Comparison of ENCODE assay signal across 12 mouse cellular contexts in the genomic region with DNA sequence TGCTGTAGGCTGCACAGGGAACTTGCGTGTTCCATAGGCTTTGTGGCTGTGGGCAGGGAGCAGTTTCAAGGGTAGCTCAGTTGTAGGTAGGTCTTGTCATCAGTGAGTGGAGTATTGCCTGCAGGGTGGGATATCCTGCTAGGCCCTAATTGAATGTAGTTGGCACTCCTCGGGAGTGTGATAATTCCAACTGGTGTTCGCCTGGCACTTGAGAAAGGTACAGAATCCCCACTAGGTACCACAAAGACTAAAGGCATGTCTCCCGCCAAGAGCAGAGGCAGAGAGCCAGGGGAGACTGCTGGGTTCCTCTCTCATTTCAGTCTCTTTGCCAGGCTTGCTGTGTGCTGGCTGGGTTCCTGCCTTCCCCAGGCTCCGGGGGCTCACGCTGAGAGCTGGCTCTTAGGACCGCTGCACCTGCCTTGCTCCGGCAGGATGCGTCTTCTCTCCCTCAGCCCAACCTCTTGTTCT. TPM values are rescaled to one million over a fixed set of nuclear protein-coding genes. Genes with fewer than 3 reads are reported as not detected.
DNase-seq lines count a peak whose midpoint lies in the region; ATAC-seq and TF ChIP-seq lines count a peak whose summit lies in the region.
"Had no signal": no experiment of that assay in that cellular context is flagged by ENCODE, and none has a peak within 500 bp of the region (broad histone marks: within the 10 kb centered on the region; RNA-seq: fewer than 3 reads in every experiment).

No protein-coding gene starts in this region.

- H3K36me3 ChIP-seq in hindbrain, embryonic 14.5 days (replicated peaks; ENCODE audit: control insufficient read depth, insufficient read depth): no peaks in the 10 kb centered on the region
- no peaks in the 10 kb centered on the region for H3K36me3 ChIP-seq in hindbrain, embryonic 11.5 days (ENCODE audit: control insufficient read depth, insufficient read depth, low read length)
- H3K36me3 ChIP-seq in forebrain, embryonic 15.5 days: no peaks in the 10 kb centered on the region
- H3K36me3 ChIP-seq in limb, embryonic 10.5 days: no peaks in the 10 kb centered on the region
- H3K36me3 ChIP-seq in kidney, adult 2 months (ENCODE audit: control insufficient read depth, insufficient read depth, low read length): no peaks in the 10 kb centered on the region
- H3K36me3 ChIP-seq in heart, embryonic 10.5 days: no peaks in the 10 kb centered on the region
- H3K36me3 ChIP-seq: embryonic facial prominence, embryonic 15.5 days; stomach, embryonic 15.5 days had no signal

- DNase-seq in hindbrain, embryonic 14.5 days (ENCODE audit: low spot score): peak; percentile 32
- no peak for DNase-seq in hindbrain, embryonic 11.5 days (ENCODE audit: low spot score)
- DNase-seq in cerebellum, adult 11 months: peak; percentile 82
- DNase-seq in layer of hippocampus, postnatal 36 days: peak; percentile 47 to 48
- DNase-seq in limb, embryonic 10.5 days (ENCODE audit: low spot score): no peak
- DNase-seq in kidney, adult 2 months: no peak
- no peak for DNase-seq in heart, embryonic 10.5 days (ENCODE audit: low spot score)

- H3K4me3 ChIP-seq in hindbrain, embryonic 14.5 days (replicated peaks; ENCODE audit: low read length): no peak overlapping the region
- no peak overlapping the region for H3K4me3 ChIP-seq in hindbrain, embryonic 11.5 days (ENCODE audit: low read depth, low read length)
- H3K4me3 ChIP-seq in forebrain, embryonic 15.5 days: no peak overlapping the region
- H3K4me3 ChIP-seq in limb, embryonic 10.5 days: no peak overlapping the region
- no peak overlapping the region for H3K4me3 ChIP-seq in kidney, adult 2 months (ENCODE audit: insufficient read depth, low read depth, low read length)
- no peak overlapping the region for H3K4me3 ChIP-seq in heart, embryonic 10.5 days
- H3K4me3 ChIP-seq: embryonic facial prominence, embryonic 15.5 days; stomach, embryonic 15.5 days had no signal

- peak; percentile 16; the same call in 1 of the 2 replicates for ATAC-seq in hindbrain, embryonic 14.5 days (ENCODE audit: low FRiP score)
- no peak for ATAC-seq in hindbrain, embryonic 11.5 days (ENCODE audit: low FRiP score)
- ATAC-seq in forebrain, embryonic 15.5 days (replicated peaks): peak; percentile 65

- TF ChIP-seq CTCF in kidney, adult 2 months (conservative IDR thresholded peaks at IDR 0.05; ENCODE audit: insufficient read depth, insufficient read length, low read depth, low read length): no peak

- no peak overlapping the region for H3K9ac ChIP-seq in hindbrain, embryonic 14.5 days
- H3K9ac ChIP-seq in hindbrain, embryonic 11.5 days (ENCODE audit: low read depth, low read length): no peak overlapping the region
- no peak overlapping the region for H3K9ac ChIP-seq in forebrain, embryonic 15.5 days (replicated peaks)
- H3K9ac ChIP-seq: embryonic facial prominence, embryonic 15.5 days; stomach, embryonic 15.5 days had no signal

- H3K4me2 ChIP-seq in hindbrain, embryonic 14.5 days (replicated peaks): no peak overlapping the region
- no peak overlapping the region for H3K4me2 ChIP-seq in hindbrain, embryonic 11.5 days (replicated peaks; ENCODE audit: low read depth, low read length)
- H3K4me2 ChIP-seq in forebrain, embryonic 15.5 days (replicated peaks): no peak overlapping the region
- H3K4me2 ChIP-seq: embryonic facial prominence, embryonic 15.5 days; liver, embryonic 11.5 days; stomach, embryonic 15.5 days had no signal

- WGBS in hindbrain, embryonic 14.5 days: 43% methylated on average over 9 of the region's 9 CpGs
- 55% methylated on average over 9 of the region's 9 CpGs for WGBS in hindbrain, embryonic 11.5 days
- 27% methylated on average over 9 of the region's 9 CpGs for WGBS in forebrain, embryonic 15.5 days
- WGBS in limb, embryonic 10.5 days: 67% methylated on average over 9 of the region's 9 CpGs
- 64% methylated on average over 9 of the region's 9 CpGs for WGBS in kidney, adult 2 months
- WGBS in heart, embryonic 10.5 days: 60% methylated on average over 9 of the region's 9 CpGs

- no peak overlapping the region for H3K27ac ChIP-seq in hindbrain, embryonic 14.5 days
- H3K27ac ChIP-seq in hindbrain, embryonic 11.5 days (ENCODE audit: low read depth, low read length): no peak overlapping the region
- H3K27ac ChIP-seq in forebrain, embryonic 15.5 days (replicated peaks): peak overlapping the region; percentile 34; the same call in 1 of the 2 replicates
- H3K27ac ChIP-seq in limb, embryonic 10.5 days: no peak overlapping the region; the same call in 1 of the 2 replicates
- no peak overlapping the region for H3K27ac ChIP-seq in kidney, adult 2 months (ENCODE audit: insufficient read depth, low read depth, low read length)
- no peak overlapping the region for H3K27ac ChIP-seq in heart, embryonic 10.5 days
- H3K27ac ChIP-seq: embryonic facial prominence, embryonic 15.5 days; stomach, embryonic 15.5 days had no signal

- H3K4me1 ChIP-seq in hindbrain, embryonic 14.5 days (replicated peaks; ENCODE audit: control insufficient read depth, insufficient read depth, low read length): 0 out of 2 replicates have a peak, but pooled peaks cover 6% of the 10 kb centered on the region
- H3K4me1 ChIP-seq in hindbrain, embryonic 11.5 days (replicated peaks; ENCODE audit: control insufficient read depth, insufficient read depth, low read length): peaks cover 2% of the 10 kb centered on the region; the same call in 1 of the 2 replicates
- peaks cover 23% of the 10 kb centered on the region for H3K4me1 ChIP-seq in forebrain, embryonic 15.5 days
- H3K4me1 ChIP-seq in limb, embryonic 10.5 days: peaks cover 38% of the 10 kb centered on the region
- peaks cover 3% of the 10 kb centered on the region; the same call in 1 of the 2 replicates for H3K4me1 ChIP-seq in kidney, adult 2 months (ENCODE audit: control insufficient read depth, insufficient read depth, low read length)
- peaks cover 26% of the 10 kb centered on the region for H3K4me1 ChIP-seq in heart, embryonic 10.5 days
- H3K4me1 ChIP-seq: stomach, embryonic 15.5 days had no signal

- no peaks in the 10 kb centered on the region for H3K27me3 ChIP-seq in hindbrain, embryonic 14.5 days (ENCODE audit: control insufficient read depth, insufficient read depth, low read length)
- peaks cover 2% of the 10 kb centered on the region; the same call in 1 of the 2 replicates for H3K27me3 ChIP-seq in hindbrain, embryonic 11.5 days (ENCODE audit: control insufficient read depth, insufficient read depth, low read length)
- H3K27me3 ChIP-seq in forebrain, embryonic 15.5 days: no peaks in the 10 kb centered on the region
- H3K27me3 ChIP-seq in limb, embryonic 10.5 days (ENCODE audit: low read depth, poor library complexity, severe bottlenecking): 0 out of 2 replicates have a peak, but pooled peaks cover 3% of the 10 kb centered on the region
- H3K27me3 ChIP-seq in kidney, adult 2 months (replicated peaks; ENCODE audit: control insufficient read depth, insufficient read depth, low read length): no peaks in the 10 kb centered on the region
- H3K27me3 ChIP-seq in heart, embryonic 10.5 days (ENCODE audit: insufficient read depth, poor library complexity, severe bottlenecking): no peaks in the 10 kb centered on the region; the same call in 1 of the 2 replicates
- H3K27me3 ChIP-seq: embryonic facial prominence, embryonic 15.5 days; stomach, embryonic 15.5 days had no signal

- H3K9me3 ChIP-seq in hindbrain, embryonic 14.5 days (ENCODE audit: control insufficient read depth, low read length): no peaks in the 10 kb centered on the region
- no peaks in the 10 kb centered on the region for H3K9me3 ChIP-seq in hindbrain, embryonic 11.5 days (ENCODE audit: control insufficient read depth, low read length)
- no peaks in the 10 kb centered on the region for H3K9me3 ChIP-seq in forebrain, embryonic 15.5 days
- H3K9me3 ChIP-seq in limb, embryonic 10.5 days (replicated peaks): no peaks in the 10 kb centered on the region
- H3K9me3 ChIP-seq in heart, embryonic 10.5 days: no peaks in the 10 kb centered on the region
- H3K9me3 ChIP-seq: embryonic facial prominence, embryonic 15.5 days; stomach, embryonic 15.5 days had no signal

- no peak for TF ChIP-seq POLR2A in kidney, adult 2 months (IDR thresholded peaks at IDR 0.05; ENCODE audit: low read depth, low read length)

RNA-seq across cellular contexts. Expression of gene Slc6a12, which starts 14.4 kb away (rescaled TPM):
- polyA plus RNA-seq in hindbrain, embryonic 14.5 days (2014; fragmentation: Nextera tagmentation; extraction: Ambion mirVana): 1.2 and 1.6 TPM in 2 replicates
- polyA plus RNA-seq in hindbrain, embryonic 11.5 days (2014; fragmentation: Nextera tagmentation; extraction: Ambion mirVana): 0.29 TPM in 1 of 2 replicates, not detected in the other
- polyA plus RNA-seq in forebrain, embryonic 15.5 days (2015; fragmentation: Nextera tagmentation; extraction: Ambion mirVana): 0.47 and 0.49 TPM in 2 replicates
- 1 to 10 TPM; 2.3 to 3.8 TPM for total RNA-seq in layer of hippocampus, postnatal 36 days (2021)
- polyA plus RNA-seq in limb, embryonic 10.5 days (2016; fragmentation: Nextera tagmentation; extraction: Ambion mirVana): 0.55 and 1.0 TPM in 2 replicates
- 6.5 and 8.2 TPM in 2 replicates for polyA plus RNA-seq in kidney, adult 2 months (2012; rRNA removed)
- 0.25 TPM in 1 of 2 replicates, not detected in the other for polyA plus RNA-seq in heart, embryonic 10.5 days (2016; fragmentation: Nextera tagmentation; extraction: Ambion mirVana)
- total RNA-seq: heart, adult 18-20 months had no signal
- polyA plus RNA-seq: embryonic facial prominence, embryonic 15.5 days had no signal

RNA-seq across cellular contexts. Expression of gene Slc6a13, which starts 28.4 kb away (rescaled TPM):
- 49.6 and 51.1 TPM in 2 replicates for polyA plus RNA-seq in hindbrain, embryonic 14.5 days (2014; fragmentation: Nextera tagmentation; extraction: Ambion mirVana)
- polyA plus RNA-seq in hindbrain, embryonic 11.5 days (2014; fragmentation: Nextera tagmentation; extraction: Ambion mirVana): 2.2 and 2.9 TPM in 2 replicates
- polyA plus RNA-seq in forebrain, embryonic 15.5 days (2015; fragmentation: Nextera tagmentation; extraction: Ambion mirVana): 16.4 and 18.6 TPM in 2 replicates
- total RNA-seq in layer of hippocampus, postnatal 36 days (2021): 10 to 100 TPM in 1 of 2 experiments, 1 to 10 TPM in 1; 8.4 to 11.5 TPM
- 1.1 and 1.7 TPM in 2 replicates for polyA plus RNA-seq in limb, embryonic 10.5 days (2016; fragmentation: Nextera tagmentation; extraction: Ambion mirVana)
- 95.6 and 117 TPM in 2 replicates for polyA plus RNA-seq in kidney, adult 2 months (2012; rRNA removed)
- 10.9 and 12.2 TPM in 2 replicates for polyA plus RNA-seq in heart, embryonic 10.5 days (2016; fragmentation: Nextera tagmentation; extraction: Ambion mirVana)

Comparison
In these comparisons a context has a peak if more than half of its experiments do, and no peak if none do; other contexts are left out.
1. DNase-seq: peak in hindbrain, embryonic 14.5 days (single experiment), cerebellum, adult 11 months (single experiment) and layer of hippocampus, postnatal 36 days (2 of 2); none in hindbrain, embryonic 11.5 days (single experiment), limb, embryonic 10.5 days (single experiment), kidney, adult 2 months (single experiment) and heart, embryonic 10.5 days (single experiment).